Mouse (Mus musculus) MEL (cell line): ENCODE measurements at regions not wholly inside any gene's neighbourhood (a gene's known extent, or its start where the extent isn't known, plus 50 kb on each side); places are given as distances from the start of the nearest gene placed in this dataset.
A peak's percentile ranks its signal among the peaks of the same experiment; 100 is the strongest.

Experiments used
- DNase-seq: peaks from one replicate; pipeline ENCODE4 v3.0.0; 2011; ENCODE audit warnings: low read depth, low spot score
- H3K27ac ChIP-seq: 2 replicates; pipeline ENCODE4 v1.5.1; 2012; ENCODE audit warnings: low read depth, mild to moderate bottlenecking, control low read depth, low read length, moderate library complexity; ENCODE audit not compliant: control insufficient read depth
- H3K27me3 ChIP-seq, 2 experiments: fragments of 150-350 bp in 1 of 2; sonication (generic) in 1 of 2; 2 replicates each; pipeline ENCODE4 v1.6.1; 2012; ENCODE audit warnings: low read length in 2 of 2, mild to moderate bottlenecking in 2 of 2, improper control_type of control experiment in 1 of 2, moderate library complexity in 1 of 2; ENCODE audit not compliant: insufficient read depth in 2 of 2, control insufficient read depth in 1 of 2
- H3K36me3 ChIP-seq, 2 experiments: 2 replicates each; pipeline ENCODE4 v1.6.1; 2012 to 2014; ENCODE audit warnings: low read length in 2 of 2, improper control_type of control experiment in 1 of 2, inconsistent platforms in 1 of 2, mild to moderate bottlenecking in 1 of 2; ENCODE audit not compliant: insufficient read depth in 2 of 2, control insufficient read depth in 1 of 2
- H3K4me1 ChIP-seq, 2 experiments: fragments of 150-350 bp in 1 of 2; sonication (generic) in 1 of 2; 2 replicates each; pipeline ENCODE4 v1.6.1; 2012; ENCODE audit warnings: low read length in 2 of 2, improper control_type of control experiment in 1 of 2, mild to moderate bottlenecking in 1 of 2; ENCODE audit not compliant: insufficient read depth in 2 of 2, control insufficient read depth in 1 of 2
- H3K4me3 ChIP-seq, 2 experiments: fragments of 150-350 bp in 1 of 2; sonication (generic) in 1 of 2; 2 replicates each; pipeline ENCODE4 v1.5.1; 2012; ENCODE audit warnings: low read depth in 2 of 2, low read length in 2 of 2, mild to moderate bottlenecking in 2 of 2, moderate library complexity in 2 of 2, control low read depth in 1 of 2, improper control_type of control experiment in 1 of 2; ENCODE audit not compliant: control insufficient read depth in 1 of 2, insufficient read depth in 1 of 2
- H3K79me2 ChIP-seq: 2 replicates; pipeline ENCODE4 v1.6.1; 2012; ENCODE audit warnings: mild to moderate bottlenecking, low read length, moderate library complexity; ENCODE audit not compliant: control insufficient read depth, poor library complexity, insufficient read depth
- H3K9ac ChIP-seq: 2 replicates; pipeline ENCODE4 v1.6.1; 2012; ENCODE audit warnings: low read depth, mild to moderate bottlenecking, control low read depth, low read length, moderate library complexity; ENCODE audit not compliant: control insufficient read depth, poor library complexity, severe bottlenecking
- H3K9me3 ChIP-seq: fragments of 150-350 bp; sonication (generic); replicated peaks from 2 replicates; pipeline ENCODE4 v1.6.1; 2012; ENCODE audit warnings: mild to moderate bottlenecking, low read length, improper control_type of control experiment, moderate library complexity; ENCODE audit not compliant: insufficient read depth
- BHLHE40 ChIP-seq: IDR thresholded peaks from 2 replicates; pipeline ENCODE4 v1.6.1; 2012; ENCODE audit warnings: low read depth, mild to moderate bottlenecking, inconsistent platforms, low read length, improper control_type of control experiment, borderline replicate concordance
- CTCF ChIP-seq, 3 experiments: IDR thresholded peaks in 2 of 3; conservative IDR thresholded peaks in 1 of 3; 2 replicates each; pipeline ENCODE4 v1.5.1; 2011 to 2012; ENCODE audit warnings: low read length in 3 of 3, low read depth in 2 of 3, mild to moderate bottlenecking in 2 of 3, improper control_type of control experiment in 1 of 3, inconsistent platforms in 1 of 3, mixed read lengths in 1 of 3, moderate library complexity in 1 of 3; ENCODE audit not compliant: control insufficient read depth in 1 of 3, insufficient read depth in 1 of 3, poor library complexity in 1 of 3, severe bottlenecking in 1 of 3
- EP300 ChIP-seq, 2 experiments: IDR thresholded peaks; 2 replicates each; pipeline ENCODE4 v1.6.1; 2011; ENCODE audit warnings: improper control_type of control experiment in 2 of 2, low read length in 2 of 2, low read depth in 1 of 2, mild to moderate bottlenecking in 1 of 2
- ETS1 ChIP-seq: IDR thresholded peaks from 2 replicates; pipeline ENCODE4 v1.6.1; 2012; ENCODE audit warnings: low read depth, mild to moderate bottlenecking, inconsistent platforms, low read length, improper control_type of control experiment, moderate library complexity
- GABPA ChIP-seq: IDR thresholded peaks from 2 replicates; pipeline ENCODE4 v1.6.1; 2012; ENCODE audit warnings: low read depth, mild to moderate bottlenecking, inconsistent platforms, low read length, improper control_type of control experiment, moderate library complexity
- KAT2A ChIP-seq: conservative IDR thresholded peaks from 2 replicates; pipeline ENCODE4 v1.6.1; 2012; ENCODE audit warnings: low read depth, low read length, improper control_type of control experiment, inconsistent platforms
- MEF2A ChIP-seq: IDR thresholded peaks from 2 replicates; pipeline ENCODE4 v1.6.1; 2014; ENCODE audit warnings: low read depth, mild to moderate bottlenecking, inconsistent platforms, low read length, improper control_type of control experiment; ENCODE audit not compliant: poor library complexity, insufficient replicate concordance, severe bottlenecking; ENCODE audit errors: extremely low read depth
- NELFE ChIP-seq: IDR thresholded peaks from 2 replicates; pipeline ENCODE4 v1.6.1; 2011; ENCODE audit warnings: low read depth, low read length, improper control_type of control experiment
- POLR2AphosphoS2 ChIP-seq: IDR thresholded peaks from 2 replicates; pipeline ENCODE4 v1.6.1; 2011; ENCODE audit warnings: low read length, improper control_type of control experiment
- RAD21 ChIP-seq: IDR thresholded peaks from 2 replicates; pipeline ENCODE4 v1.6.1; 2011; ENCODE audit warnings: mild to moderate bottlenecking, low read depth, low read length, improper control_type of control experiment
- RCOR1 ChIP-seq: IDR thresholded peaks from 2 replicates; pipeline ENCODE4 v1.6.1; 2012; ENCODE audit warnings: low read depth, mild to moderate bottlenecking, inconsistent platforms, low read length, improper control_type of control experiment
- TAL1 ChIP-seq: IDR thresholded peaks from 2 replicates; pipeline ENCODE4 v1.6.1; 2012; ENCODE audit warnings: mild to moderate bottlenecking, inconsistent platforms, low read length, moderate library complexity, mixed read lengths
- TBP ChIP-seq: IDR thresholded peaks from 2 replicates; pipeline ENCODE4 v1.8.0; 2011; ENCODE audit warnings: low read depth, low read length, improper control_type of control experiment
- ZC3H11A ChIP-seq: IDR thresholded peaks from 2 replicates; pipeline ENCODE4 v1.6.1; 2012; ENCODE audit warnings: low read depth, mild to moderate bottlenecking, inconsistent platforms, low read length, improper control_type of control experiment

GRCm38 (mm10) chr5:133045637-133046036, 502.5 kb upstream of the Auts2 start:
- DNase-seq: no peak
- Histone ChIP-seq H3K79me2 (no peaks in the 10 kb centered on the region), H3K27me3 (no peaks in the 10 kb centered on the region), H3K9ac (no peak overlapping the region), H3K9me3 (no peaks in the 10 kb centered on the region), H3K36me3 (no peaks in the 10 kb centered on the region), H3K27ac (no peak overlapping the region), H3K4me1 (no peaks in the 10 kb centered on the region), H3K4me3 (no peak overlapping the region)
- TF ChIP-seq TAL1 (no peak), BHLHE40 (no peak), ZC3H11A (no peak), MEF2A (no peak), RCOR1 (no peak), CTCF (IDR thresholded peaks at IDR 0.05 in 2 of 3, conservative IDR thresholded peaks at IDR 0.05 in 1 of 3; ENCODE audit: control insufficient read depth in 1 of 3, insufficient read depth in 1 of 3, low read depth in 2 of 3, low read length in 3 of 3, poor library complexity in 1 of 3, severe bottlenecking in 1 of 3) (no peak), NELFE (no peak), ETS1 (no peak)

DNA sequence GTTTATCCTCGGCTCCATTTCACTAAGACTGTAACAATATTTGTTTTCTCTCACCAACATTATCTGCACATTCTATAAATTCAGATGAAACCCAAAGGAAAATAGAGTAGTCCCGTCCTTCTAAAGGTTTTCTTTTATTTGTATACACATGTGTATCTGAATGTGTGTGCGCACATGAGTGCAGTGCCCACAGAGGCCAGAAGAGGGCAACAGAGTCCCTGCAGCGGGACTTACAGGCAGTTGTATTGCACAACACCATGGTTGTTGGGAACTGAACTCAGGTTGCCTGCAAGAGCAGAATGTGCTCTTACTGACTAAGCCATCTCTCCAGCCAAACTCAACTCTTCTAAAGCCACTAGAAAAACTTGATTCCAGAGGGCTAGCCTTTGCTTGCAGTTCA, 484.4 kb upstream of the Auts2 start:
- Histone ChIP-seq H3K9ac (no peak overlapping the region), H3K36me3 (no peaks in the 10 kb centered on the region), H3K4me3 (no peak overlapping the region), H3K27me3 (no peaks in the 10 kb centered on the region), H3K79me2 (no peaks in the 10 kb centered on the region), H3K4me1 (no peaks in the 10 kb centered on the region), H3K9me3 (no peaks in the 10 kb centered on the region), H3K27ac (no peak overlapping the region)
- peak; percentile 9 for DNase-seq
- TF ChIP-seq RAD21 (no peak; the same call in 1 of the 2 replicates), EP300 (IDR thresholded peaks at IDR 0.05; ENCODE audit: low read depth in 1 of 2, low read length in 2 of 2) (no peak), CTCF (IDR thresholded peaks at IDR 0.05 in 2 of 3, conservative IDR thresholded peaks at IDR 0.05 in 1 of 3; ENCODE audit: control insufficient read depth in 1 of 3, insufficient read depth in 1 of 3, low read depth in 2 of 3, low read length in 3 of 3, poor library complexity in 1 of 3, severe bottlenecking in 1 of 3) (peak in 2 of 3 experiments; percentile 13 to 39; a peak in 4 of 6 replicates), TBP (no peak)

DNA sequence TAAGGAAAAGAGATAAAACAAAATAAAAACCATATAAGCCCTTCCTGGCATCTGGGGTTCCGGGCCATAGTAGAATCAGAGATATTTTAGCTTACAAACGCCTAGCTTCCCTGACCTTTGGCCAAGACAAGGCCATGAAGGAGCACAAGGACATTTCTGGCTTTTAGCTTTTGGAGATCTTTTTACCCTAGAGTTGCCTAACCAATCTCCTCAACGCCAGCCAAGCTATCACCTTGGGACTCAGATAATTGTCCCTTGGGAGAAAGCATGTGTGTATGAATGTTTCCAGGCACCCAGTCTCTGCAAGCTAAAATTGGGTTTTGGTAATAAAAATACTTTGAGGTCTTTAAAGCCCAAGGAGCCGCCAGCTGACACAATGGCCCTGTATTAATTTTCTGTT, 482.0 kb upstream of the Auts2 start:
- no peak overlapping the region for H3K27ac ChIP-seq
- H3K4me1 ChIP-seq: no peaks in the 10 kb centered on the region
- DNase-seq: no peak
- TF ChIP-seq KAT2A (no peak), GABPA (no peak), POLR2AphosphoS2 (no peak)
- no peaks in the 10 kb centered on the region for H3K27me3 ChIP-seq
- H3K79me2 ChIP-seq: no peaks in the 10 kb centered on the region
- no peak overlapping the region for H3K4me3 ChIP-seq
- no peaks in the 10 kb centered on the region for H3K36me3 ChIP-seq
- no peak overlapping the region for H3K9ac ChIP-seq
- H3K9me3 ChIP-seq: no peaks in the 10 kb centered on the region
